Mouse (Mus musculus) brain, adult 2 months (tissue): ENCODE measurements around the gene Pknox2.

Experiments used
- DNase-seq: peaks from one replicate; pipeline ENCODE4 v3.0.0; 2011; ENCODE audit warnings: low read depth, low spot score

Pknox2 gene

GRCm38 (mm10) chr9:36999393-36999792 is 147.8 kb downstream of the Pknox2 start:
- peak; percentile 71 for DNase-seq

GRCm38 (mm10) chr9:36990626-36991368 is 156.4 kb downstream of the Pknox2 start:
- no peak for DNase-seq

- DNase-seq, result peak; percentile 53
Measured at GRCm38 (mm10) chr9:36989991-36990390, 157.2 kb downstream of the Pknox2 start.

- DNase-seq, result peak; percentile 94
Measured at GRCm38 (mm10) chr9:36985233-36985632, 162.0 kb downstream of the Pknox2 start.

- peak; percentile 41 for DNase-seq
Measured at GRCm38 (mm10) chr9:36976596-36977362, 170.4 kb downstream of the Pknox2 start.

- DNase-seq, result peak; percentile 73
Measured at GRCm38 (mm10) chr9:36973486-36974227, 173.6 kb downstream of the Pknox2 start.

GRCm38 (mm10) chr9:36972089-36972488 is 175.1 kb downstream of the Pknox2 start:
- DNase-seq, result no peak

GRCm38 (mm10) chr9:36971066-36971465 is 176.1 kb downstream of the Pknox2 start:
- no peak for DNase-seq

GRCm38 (mm10) chr9:36970651-36971050 is 176.6 kb downstream of the Pknox2 start:
- DNase-seq, result peak; percentile 90

- no peak for DNase-seq
Measured at GRCm38 (mm10) chr9:36969131-36969530, 178.1 kb downstream of the Pknox2 start.

GRCm38 (mm10) chr9:36968713-36969112 is 178.5 kb downstream of the Pknox2 start:
- peak; percentile 76 for DNase-seq

- no peak for DNase-seq
Measured at GRCm38 (mm10) chr9:36968236-36968635, 179.0 kb downstream of the Pknox2 start.

GRCm38 (mm10) chr9:36965720-36966119 is 181.5 kb downstream of the Pknox2 start:
- peak; percentile 77 for DNase-seq

GRCm38 (mm10) chr9:36964230-36964629 is 183.0 kb downstream of the Pknox2 start:
- DNase-seq, result no peak

GRCm38 (mm10) chr9:36963512-36963911 is 183.7 kb downstream of the Pknox2 start:
- no peak for DNase-seq

GRCm38 (mm10) chr9:36961874-36962273 is 185.3 kb downstream of the Pknox2 start:
- DNase-seq, result no peak

- no peak for DNase-seq
Measured at GRCm38 (mm10) chr9:36961153-36961552, 186.1 kb downstream of the Pknox2 start.

GRCm38 (mm10) chr9:36951133-36951484 is 196.1 kb downstream of the Pknox2 start:
- DNase-seq, result no peak

- peak; percentile 75 for DNase-seq
Measured at GRCm38 (mm10) chr9:36950271-36951132, 196.7 kb downstream of the Pknox2 start.

GRCm38 (mm10) chr9:36948181-36948580 is 199.0 kb downstream of the Pknox2 start:
- DNase-seq, result no peak

GRCm38 (mm10) chr9:36947056-36947694 is 200.0 kb downstream of the Pknox2 start:
- DNase-seq, result no peak
